Mouse (Mus musculus) ovary, postnatal 14 days (tissue): ENCODE measurements around the gene Zfp648.

ENCODE experiments used
- DNase-seq: peaks from one replicate; pipeline ENCODE4 v3.0.0; 2022; ENCODE audit warnings: low spot score

Zfp648 gene

DNA sequence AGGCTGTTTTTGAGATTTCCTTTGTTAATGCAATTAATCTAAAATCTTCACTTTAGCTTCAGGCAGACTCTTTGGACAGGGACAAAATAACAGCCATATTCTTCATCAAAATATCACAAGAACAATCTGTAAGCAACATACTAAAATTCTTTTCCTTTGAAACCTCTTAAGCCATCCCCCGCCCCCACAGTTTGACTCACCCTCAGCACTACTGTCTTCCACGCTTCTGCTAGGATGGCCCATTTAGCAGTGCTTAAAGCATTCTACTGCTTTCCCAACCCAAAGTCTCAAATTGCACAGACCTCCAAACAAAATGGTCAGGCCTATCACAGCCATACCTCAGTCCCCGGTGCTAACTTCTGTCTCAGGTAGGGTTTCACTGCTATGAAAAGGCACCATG is 19.6 kb downstream of the Zfp648 start:
- no peak for DNase-seq

- no peak for DNase-seq
These were observed 22.8 kb downstream of the Zfp648 start for GRCm38 (mm10) chr1:154223807-154224207.

GRCm38 (mm10) chr1:154232594-154232993 is 31.6 kb downstream of the Zfp648 start:
- DNase-seq = no peak

DNA sequence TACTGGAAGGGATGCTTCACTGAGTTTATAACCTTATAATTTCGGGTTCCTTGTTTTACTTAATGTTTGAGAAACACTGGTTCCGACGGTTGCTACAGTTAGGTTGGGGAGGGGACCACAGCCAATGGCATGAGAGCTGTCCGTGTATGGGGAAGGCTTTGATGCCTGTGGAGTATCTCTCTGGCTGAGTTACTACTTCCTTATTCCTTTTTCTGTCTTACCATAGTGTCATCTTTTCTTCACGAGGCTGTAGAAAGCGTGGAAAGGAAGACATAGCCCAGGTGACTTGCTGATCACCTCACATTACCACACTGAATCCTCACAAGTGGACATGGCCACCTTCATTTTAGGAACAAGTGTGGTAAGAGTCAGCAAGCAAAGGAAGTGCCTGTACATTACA is 32.0 kb downstream of the Zfp648 start:
- DNase-seq = no peak

DNA sequence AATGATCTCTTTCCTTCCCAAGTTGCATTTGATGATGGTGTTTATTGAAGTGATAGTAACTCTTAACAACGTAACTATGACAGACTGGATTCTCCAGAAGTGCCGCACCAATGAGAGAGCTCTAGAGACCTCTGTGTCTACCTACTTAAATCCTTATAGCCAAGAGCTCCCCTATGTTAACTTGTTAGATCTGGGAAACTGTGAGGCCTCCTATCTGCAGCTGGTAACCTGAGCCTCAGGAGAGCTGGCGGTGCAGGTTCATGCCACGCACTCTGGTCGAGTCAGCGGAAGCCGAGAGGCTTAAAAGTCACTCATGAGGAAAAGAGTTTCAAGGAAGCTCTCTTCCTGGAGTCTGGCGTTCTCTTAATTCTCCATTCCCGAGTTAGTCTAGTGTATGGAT is 33.8 kb downstream of the Zfp648 start:
- no peak for DNase-seq

DNA sequence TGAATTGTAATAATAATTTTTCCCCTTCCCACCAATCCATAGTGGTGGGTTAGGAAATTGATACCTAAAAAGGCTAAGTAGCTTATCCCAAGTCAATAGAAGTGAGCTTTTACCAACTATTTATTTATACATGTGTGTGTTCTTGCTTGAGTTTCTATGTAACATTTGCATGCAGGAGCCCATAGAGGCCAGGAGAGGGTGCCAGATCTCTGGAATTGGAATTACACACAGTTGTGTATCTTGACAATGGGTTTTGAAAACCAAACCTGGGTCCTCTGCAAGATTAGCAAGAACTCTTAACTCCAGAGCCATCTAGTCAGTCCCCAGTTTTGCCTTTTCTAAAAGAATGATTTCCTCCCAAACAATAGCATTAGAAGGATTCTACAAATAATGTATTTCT is 37.9 kb downstream of the Zfp648 start:
- DNase-seq = no peak

GRCm38 (mm10) chr1:154251186-154251585 is 50.2 kb downstream of the Zfp648 start:
- no peak for DNase-seq

- no peak for DNase-seq
These were observed 51.8 kb downstream of the Zfp648 start for GRCm38 (mm10) chr1:154252739-154253138.
